Mouse (Mus musculus) erythroblast, embryonic 14.5 days (primary cell): ENCODE data around the gene Dennd5b.

Experiments used
- GATA1 ChIP-seq: IDR thresholded peaks from 2 replicates; pipeline ENCODE4 v1.6.1; 2012; ENCODE audit warnings: low read length, inconsistent platforms, mixed read lengths
- TAL1 ChIP-seq: IDR thresholded peaks from 3 replicates; pipeline ENCODE4 v1.6.1; 2012; ENCODE audit warnings: low read length, inconsistent platforms, mixed read lengths

DNA sequence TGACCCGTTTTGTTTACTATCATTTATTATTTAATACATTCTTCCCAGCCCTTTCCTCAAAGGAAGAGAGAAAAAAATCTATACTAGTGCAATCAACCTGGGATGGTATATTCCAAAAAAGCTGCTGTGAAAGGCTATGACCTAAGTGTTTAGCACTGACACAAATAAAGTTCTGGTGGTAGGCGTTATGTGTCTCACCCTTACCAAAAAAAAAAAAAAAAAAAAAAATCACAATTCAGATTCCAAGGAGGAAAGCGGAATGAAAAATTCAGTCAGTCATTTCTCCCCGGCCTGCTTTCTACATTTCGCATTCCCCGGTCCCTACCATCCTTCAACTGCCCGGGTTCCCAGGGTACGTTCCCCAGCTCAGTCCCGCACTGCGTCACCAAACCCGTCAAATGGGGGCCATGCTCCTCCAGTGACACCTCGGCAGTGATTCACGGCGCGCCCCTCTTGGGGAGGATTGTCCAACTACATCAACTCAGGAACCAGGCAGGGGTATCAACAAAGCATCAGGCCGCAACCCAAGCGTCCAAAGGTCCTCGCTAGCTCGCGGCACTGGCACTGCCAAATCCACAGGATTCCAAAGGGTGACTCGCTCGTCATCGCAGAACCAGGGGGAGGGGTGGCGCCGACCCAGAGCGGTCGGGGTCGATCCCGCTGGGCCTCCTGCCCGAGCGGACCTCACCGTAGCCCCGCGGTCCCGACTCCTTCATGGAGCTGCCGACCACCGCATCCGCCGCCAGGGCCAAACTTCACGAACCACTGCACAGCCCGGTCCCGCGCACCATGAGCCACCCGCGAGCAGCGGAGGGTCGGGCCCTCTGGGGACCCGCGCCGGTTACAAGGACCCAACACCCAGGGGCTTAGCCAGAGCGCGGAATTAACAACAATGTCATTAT is 1.1 kb downstream of the Dennd5b start:
- no peak for TF ChIP-seq TAL1
- TF ChIP-seq GATA1: no peak
